Mouse (Mus musculus): ENCODE measurements around the gene Eno3. TPM values are rescaled to one million over a fixed set of nuclear protein-coding genes. Genes with fewer than 3 reads are reported as not detected.

Eno3 gene
- polyA plus RNA-seq (2017; shearing (Covaris generic)): 10 to 100 TPM; 20.9 to 21.4 TPM

- no peak for ATAC-seq
These were observed at the start of gene Eno3 for GRCm38 (mm10) chr11:70656964-70657363. TSS of gene Eno3 (plus strand) at chr11:70657202.

- ATAC-seq: no peak
These were observed 49.4 kb upstream of the Eno3 start for GRCm38 (mm10) chr11:70607611-70608010.

GRCm38 (mm10) chr11:70608381-70609066, 48.5 kb upstream of the Eno3 start:
- ATAC-seq: no peak

DNA sequence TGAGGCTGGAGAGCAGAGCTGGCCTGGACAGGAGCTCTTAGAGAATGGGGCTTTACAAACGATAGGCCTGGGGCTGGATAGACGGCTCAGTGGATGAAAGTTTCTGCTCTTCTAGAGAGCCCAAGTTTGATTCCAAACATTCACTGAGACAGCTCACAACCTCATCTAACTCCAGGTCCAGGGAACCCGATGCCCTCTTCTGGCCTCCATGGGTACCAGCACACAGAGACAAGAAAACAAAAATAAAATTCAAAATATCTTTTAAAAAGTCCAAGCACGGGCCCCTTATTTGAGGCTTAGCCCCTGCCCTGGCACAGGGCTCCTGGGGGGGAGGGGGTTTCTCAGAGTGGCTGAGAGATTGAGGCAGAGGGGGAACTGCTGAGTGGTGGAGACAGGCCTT, 46.2 kb upstream of the Eno3 start:
- ATAC-seq: no peak

- no peak for ATAC-seq
These were observed 44.5 kb upstream of the Eno3 start for GRCm38 (mm10) chr11:70612505-70612904.

DNA sequence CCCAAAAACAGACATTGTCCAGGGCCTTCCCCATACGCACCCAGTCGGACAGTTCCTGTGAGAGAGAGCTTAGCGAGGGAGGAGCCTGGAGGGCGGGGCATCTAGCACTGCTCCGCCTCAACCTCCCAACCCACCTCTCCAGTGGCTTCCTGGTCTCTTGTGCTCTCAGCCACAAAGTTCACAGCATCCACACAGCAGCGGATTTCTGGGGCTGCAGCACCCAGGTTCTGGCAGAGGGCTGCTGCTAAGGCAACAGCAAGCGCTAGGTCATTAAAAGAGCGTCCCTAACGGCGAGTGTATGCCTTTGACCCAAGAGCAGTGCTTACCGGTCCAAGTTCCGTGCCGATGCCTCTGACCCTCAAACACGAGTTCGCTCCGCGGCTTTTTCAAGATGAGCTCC, 41.9 kb upstream of the Eno3 start:
- peak; percentile 90 for ATAC-seq

- ATAC-seq: peak; percentile 58
These were observed 41.4 kb upstream of the Eno3 start, which contains the start of gene 4930544D05Rik for GRCm38 (mm10) chr11:70615516-70616093. TSS of gene 4930544D05Rik (plus strand) at chr11:70615848.

DNA sequence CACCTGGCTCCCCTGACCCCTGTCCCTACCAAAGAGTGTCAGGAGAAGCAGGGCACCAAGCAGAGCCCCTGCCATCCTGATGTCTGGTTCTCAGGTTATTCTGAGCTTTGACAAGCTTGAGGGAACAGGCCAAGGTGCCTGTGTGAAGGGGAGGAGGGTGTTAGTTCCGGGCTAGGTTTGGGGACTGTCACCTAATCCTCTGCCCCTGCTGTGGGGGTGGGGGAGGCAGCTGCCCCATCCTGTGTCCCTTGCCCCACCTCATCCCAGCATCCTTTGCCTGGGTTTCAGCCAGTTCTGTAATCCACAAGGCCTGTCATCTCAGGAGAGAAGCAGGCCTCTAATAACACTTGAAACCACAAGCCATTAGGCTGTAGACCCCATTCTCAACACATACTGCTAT, 37.9 kb upstream of the Eno3 start, which contains the start of gene Chrne:
Gene Chrne (minus strand): TSS at position 116 of the 400 bp plus-strand sequence.
- no peak for ATAC-seq

GRCm38 (mm10) chr11:70621972-70622814, 34.8 kb upstream of the Eno3 start:
- ATAC-seq: peak; percentile 72

DNA sequence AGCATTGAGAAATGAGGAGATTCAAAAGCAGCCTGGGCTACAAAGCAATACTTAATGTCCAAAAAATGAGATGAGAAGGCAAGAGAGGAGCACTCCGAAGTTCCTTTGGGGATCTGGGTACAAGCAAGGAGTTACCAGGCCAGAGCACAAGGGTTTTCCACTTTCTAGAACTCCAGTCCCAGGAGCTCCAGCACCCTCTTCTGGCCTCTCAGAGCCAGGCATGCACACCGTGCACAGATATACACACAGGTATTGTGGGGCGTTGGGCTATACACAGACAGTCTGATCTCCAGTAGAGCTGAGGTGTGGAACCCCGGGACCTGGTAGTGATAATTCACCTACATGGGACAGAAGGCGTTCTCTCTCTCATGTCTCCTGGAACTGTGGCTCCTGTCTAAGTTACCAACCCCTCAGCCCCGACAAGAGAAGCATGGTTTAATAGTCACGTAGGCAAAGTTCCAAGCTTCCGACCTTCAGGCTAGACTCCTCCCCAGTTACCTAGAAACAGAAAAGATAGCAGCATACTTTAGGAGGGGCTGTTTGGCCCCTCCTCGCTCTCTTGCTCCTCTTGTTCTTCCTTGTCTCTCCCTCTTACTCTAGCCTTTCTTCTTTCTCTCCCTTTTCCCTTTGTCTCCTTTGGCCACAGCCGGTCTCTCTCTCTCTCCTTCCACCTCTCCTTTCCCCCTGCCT, 33.8 kb upstream of the Eno3 start:
- ATAC-seq: no peak

DNA sequence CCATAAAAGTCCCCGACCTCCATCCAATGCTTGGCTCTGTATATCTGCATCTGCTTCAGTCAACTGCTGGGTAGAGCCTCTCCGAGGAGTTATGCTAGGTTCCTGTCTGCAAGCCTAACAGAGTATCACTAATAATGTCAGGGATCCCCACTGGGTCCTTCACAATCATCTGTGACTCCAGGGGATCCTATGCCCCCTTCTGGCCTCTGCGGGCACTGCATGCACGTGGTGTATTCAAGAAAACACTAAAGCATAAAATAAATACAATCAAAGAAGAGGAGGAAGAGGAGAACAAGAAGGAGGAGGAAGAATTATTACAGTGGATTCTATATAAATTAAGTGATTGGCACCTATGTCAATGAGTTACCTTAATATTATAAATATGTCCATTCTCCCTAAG, 31.5 kb upstream of the Eno3 start:
- peak; percentile 28 for ATAC-seq

DNA sequence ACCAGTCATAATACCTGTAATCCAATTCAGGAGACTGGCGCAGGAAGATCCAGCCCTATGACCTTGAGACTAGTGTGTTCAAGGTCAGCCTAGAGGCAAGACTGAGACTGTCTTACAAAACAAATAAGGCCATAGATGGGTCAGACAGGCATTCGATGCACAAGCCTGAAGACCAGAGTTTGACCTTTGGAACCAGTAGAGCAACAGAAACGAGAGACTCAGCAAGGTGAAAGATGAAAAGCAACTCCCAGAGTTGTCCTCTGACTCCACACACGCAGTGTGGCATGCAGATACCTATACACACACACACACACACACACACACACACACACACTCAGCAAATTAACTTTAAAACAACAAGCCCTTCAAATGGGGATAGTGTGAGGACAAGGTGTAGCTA, 30.1 kb upstream of the Eno3 start:
- no peak for ATAC-seq

DNA sequence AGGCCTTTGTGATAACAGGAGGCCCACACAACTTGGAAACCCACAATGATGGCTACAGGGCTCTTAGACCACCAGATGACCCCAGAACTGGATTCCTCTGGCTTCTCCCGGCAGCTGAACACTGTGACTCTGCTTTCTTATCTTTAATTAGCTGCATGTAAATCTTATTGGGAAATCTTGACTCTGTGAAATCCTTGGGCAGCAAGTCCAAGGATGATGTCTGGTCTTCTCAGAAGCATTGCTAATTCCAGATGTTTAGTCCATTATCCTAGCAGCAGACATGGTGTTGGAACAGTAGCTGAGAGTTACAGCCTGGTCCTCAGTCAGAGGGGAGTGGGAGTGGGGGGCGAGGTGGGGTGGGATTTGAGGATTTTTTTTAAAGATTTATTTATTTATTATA, 28.6 kb upstream of the Eno3 start:
- ATAC-seq: no peak

DNA sequence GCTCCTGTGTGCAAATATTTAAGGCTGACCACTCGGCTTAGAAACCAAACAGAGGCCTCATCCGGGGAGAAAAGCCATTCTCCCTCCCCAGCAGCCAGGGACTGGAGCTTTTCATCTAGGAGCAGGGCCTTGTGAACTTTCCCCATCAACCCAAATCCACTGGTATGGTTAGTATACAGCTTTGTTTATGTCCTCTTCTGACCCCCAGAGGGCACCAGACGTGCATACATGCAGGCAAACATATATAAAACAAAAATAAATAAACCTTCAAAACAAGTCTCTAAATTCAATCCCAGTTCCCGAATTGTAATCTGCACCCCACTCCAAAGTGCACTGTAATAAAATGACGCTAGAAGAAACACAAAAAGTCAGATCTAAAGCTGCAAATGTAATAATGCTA, 27.4 kb upstream of the Eno3 start:
- no peak for ATAC-seq

DNA sequence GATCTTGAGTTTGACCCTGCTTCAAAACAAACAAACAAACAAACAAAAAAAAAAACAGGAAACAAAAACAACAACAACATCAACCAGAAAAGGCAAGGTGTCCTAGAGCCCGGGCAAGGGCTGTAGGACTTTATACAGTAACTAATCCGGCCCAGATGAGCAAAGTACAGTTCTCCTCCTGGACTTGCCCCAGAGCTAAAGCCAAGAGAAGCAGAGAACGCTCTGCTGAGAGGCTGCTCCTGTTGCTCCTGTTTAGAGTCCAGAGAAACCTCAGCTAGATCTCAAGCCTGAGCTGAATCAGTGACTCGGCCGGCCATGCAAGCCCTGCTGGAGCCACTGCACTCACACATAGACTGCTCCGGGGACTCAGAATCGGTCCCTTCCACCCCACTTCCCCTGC, 26.9 kb upstream of the Eno3 start:
- no peak for ATAC-seq

- no peak for ATAC-seq
These were observed 21.4 kb upstream of the Eno3 start for GRCm38 (mm10) chr11:70635601-70636000.

DNA sequence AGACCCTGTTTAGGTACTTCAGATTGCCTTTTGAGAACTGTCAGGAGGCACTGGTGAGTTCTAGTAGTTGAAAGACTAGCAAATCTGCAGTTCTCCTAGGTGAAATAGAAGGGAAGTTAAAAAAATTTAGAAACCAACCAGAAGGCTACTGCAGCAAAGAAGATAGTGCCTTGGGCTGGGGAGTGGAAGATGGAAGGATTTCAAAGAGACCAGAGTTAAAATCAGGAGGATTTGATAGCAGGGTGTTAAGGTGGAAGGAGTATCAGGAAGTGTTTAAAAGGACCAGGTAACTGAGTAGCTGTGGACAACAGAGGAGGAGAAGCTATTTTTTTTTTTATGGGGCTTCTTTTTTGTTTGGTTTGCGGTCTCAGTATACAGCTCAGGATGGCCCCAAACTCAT, 19.2 kb upstream of the Eno3 start:
- ATAC-seq: no peak

DNA sequence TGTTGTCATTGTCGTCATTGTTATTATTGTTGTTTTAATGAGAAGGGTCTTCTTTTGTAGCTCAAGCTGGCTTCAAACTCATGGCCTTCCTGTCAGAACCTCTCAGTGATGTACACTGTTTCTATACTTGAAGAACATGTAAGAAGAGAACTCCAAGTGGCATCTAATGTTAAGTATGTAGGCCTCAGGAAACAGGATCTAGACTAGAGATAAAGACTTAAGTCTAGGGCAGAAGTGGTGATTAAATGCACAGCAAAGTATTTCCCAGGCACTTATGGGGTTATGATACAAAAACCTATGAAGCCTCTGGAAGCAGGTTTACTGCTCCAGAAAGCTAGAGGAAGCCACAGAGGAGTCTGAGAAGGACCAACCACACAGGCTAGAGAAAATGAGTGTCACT, 18.7 kb upstream of the Eno3 start:
- ATAC-seq: no peak

DNA sequence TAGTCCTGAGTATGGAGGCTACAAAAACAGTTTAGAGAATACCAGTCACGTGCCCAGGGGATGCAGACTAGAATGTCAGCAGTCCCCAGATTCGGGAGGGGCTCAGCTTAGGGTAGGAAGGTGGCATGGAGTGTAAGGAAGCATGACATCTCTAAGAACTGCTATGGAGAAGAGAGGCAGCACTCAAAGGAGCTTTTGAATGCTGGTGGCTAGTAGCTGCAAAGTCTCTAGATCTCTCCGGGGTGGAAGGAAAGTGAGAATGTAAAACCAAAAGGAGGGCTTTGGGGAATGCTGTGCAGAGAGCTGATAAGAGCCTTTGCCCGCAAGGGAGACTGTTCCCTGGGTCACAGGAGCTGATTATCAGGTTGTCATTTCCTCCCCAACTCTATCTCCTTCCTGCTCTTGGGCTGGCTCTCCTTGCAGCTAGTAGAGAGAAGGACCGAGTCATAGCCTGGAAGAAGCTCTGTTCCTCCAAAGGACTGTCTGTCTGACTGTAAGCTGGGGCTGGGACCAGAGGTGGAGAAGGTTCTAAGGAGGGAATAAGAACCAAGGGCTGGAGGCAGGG, 18.2 kb upstream of the Eno3 start, which contains the start of gene Gp1ba:
Gene Gp1ba (plus strand): TSS at position 409 of the 565 bp plus-strand sequence.
- no peak for ATAC-seq

DNA sequence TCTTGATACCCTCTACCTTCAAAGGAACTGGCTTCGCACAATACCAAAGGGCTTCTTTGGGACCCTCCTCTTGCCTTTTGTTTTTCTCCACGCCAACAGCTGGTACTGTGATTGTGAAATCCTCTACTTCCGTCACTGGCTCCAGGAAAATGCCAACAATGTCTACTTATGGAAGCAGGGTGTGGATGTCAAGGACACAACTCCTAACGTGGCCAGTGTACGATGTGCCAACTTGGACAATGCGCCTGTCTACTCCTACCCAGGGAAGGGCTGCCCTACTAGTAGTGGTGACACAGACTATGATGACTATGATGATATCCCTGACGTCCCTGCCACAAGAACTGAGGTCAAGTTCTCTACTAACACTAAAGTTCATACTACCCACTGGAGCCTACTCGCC, 17.0 kb upstream of the Eno3 start:
- no peak for ATAC-seq

DNA sequence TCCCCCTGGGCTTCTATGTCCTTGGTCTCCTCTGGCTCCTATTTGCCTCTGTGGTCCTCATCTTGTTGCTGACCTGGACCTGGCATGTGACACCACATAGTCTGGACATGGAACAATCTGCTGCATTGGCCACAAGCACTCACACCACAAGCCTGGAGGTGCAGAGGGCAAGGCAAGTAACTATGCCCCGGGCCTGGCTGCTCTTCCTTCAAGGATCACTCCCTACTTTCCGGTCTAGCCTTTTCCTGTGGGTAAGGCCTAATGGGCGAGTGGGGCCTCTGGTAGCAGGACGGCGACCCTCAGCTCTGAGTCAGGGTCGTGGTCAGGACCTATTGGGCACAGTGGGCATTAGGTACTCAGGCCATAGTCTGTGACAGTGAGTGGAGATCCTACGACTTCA, 15.8 kb upstream of the Eno3 start:
- ATAC-seq: no peak

DNA sequence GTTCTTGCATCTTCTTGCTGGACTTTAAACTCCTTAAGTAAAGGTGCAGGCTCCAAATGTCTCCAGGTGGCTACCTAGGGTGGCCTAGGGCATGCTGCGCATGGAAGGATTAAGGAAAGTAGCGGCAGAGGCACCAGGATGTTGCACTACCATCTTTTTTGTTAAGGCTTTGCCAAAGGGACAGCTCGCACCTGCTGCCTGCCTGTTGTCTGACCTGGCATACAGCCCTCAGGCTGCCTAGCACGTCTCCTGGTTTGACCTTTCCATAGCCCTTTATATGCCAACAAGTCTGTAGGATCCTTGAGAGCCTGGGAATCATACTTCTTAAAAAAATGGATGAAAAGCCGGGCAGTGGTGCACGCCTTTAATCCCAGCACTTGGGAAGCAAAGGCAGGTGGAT, 14.0 kb upstream of the Eno3 start:
- no peak for ATAC-seq
